Mouse (Mus musculus) monocyte, adult 2 months (primary cell): ENCODE measurements around the gene Atg10.
"Not testable (repeated sequence)": the region's sequence is repeated elsewhere in the genome, so short reads cannot be mapped to it uniquely, and the experiment has no call there.

Experiments
- DNase-seq, 2 experiments: peaks; one replicate each; pipeline ENCODE4 v3.0.0; 2022; ENCODE audit warnings: low spot score in 2 of 2, low read depth in 1 of 2

Atg10 gene

DNA sequence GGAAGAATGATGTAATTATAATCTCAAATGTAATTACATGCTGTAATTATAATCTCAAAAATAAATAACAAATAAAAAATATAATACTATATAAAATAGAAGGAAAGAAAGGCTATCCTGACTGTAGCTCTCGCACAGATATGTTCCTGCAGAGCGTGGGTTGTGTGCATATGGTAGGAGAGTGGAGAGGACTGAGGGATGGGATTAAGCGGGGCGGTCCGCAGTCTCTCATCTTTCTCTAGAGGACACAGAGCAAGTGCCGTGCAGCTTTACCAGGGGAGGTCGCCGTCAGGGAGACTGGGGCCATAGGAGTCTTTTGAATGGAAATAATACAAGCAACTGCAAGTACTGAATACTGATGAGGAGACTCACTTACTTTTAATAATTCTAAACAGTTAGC lies 263.2 kb downstream of the Atg10 start:
- DNase-seq = no peak

DNA sequence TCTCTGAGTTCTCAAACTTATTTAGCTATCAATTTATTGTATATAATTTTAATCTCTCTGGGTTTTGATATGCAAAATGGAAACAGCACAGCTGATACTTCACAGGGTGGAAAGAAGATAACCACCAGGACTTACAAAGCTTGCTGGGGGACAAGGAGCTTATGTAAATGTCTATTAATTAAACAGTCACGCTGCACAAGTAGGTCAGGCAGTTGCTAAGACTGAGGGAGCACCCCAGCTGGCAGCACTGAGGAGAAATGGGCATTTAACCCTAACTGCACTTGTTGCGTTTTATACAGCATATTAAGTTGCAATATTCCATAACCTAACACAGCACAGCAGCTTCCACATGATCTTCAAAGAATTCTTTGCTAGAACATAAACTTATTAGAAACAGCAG lies 264.9 kb downstream of the Atg10 start:
- no peak for DNase-seq

DNA sequence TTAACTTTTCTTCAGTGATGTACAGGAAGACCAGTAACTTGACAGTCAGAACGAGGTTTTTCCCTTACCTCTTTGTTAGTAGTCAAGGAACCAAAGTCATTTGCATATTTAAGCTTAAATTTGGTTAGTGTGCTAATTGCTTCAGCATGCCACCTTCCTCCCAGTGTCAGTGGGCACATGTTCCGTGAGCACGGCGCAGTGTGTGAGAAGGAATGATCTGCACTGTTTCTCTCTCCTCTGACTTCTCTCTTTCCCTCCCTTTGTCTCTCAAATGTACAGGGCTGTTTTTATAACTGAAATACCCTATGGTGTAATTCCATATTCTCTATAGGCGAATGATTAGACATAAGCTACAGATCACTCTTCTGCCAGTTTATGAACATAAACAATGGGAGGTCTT lies 284.2 kb downstream of the Atg10 start:
- no peak for DNase-seq

DNA sequence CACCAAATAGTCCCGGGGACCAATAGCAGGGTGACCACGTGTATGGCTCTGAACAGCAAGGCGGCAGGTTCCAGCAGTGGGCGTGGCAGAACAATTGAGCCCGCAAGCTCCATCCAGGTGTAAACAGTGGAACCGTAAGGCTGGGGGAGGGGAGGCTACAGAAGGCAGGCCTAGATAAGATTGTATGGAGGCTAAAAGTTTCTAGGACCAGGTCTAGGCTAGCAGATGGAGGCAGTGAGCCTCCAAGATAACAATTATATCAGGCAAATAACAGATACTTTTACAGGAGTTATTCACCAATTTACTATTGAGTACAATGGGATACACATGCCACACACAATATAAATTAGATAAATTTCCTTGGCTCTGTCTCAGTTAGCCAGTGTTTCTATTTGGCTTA lies 284.6 kb downstream of the Atg10 start:
- DNase-seq = no peak

DNA sequence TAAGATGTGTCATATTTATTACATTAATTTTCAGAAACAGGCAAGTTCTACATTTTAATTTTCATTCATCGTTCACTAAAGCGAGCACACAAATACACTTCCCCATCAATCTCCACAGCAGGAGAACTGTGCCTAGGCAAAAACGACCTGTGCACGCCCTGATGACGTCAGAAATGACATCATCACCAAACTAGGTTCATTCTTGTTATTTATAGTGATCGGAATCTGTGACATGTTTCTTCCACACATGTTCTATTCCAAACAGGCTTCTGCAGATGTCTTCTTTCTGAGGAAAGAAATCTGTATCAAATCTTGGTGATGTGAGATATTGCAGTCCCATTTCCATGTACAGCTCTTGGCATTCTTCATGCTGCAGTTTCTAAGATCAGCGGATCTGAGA lies 287.9 kb downstream of the Atg10 start:
- no peak for DNase-seq

DNA sequence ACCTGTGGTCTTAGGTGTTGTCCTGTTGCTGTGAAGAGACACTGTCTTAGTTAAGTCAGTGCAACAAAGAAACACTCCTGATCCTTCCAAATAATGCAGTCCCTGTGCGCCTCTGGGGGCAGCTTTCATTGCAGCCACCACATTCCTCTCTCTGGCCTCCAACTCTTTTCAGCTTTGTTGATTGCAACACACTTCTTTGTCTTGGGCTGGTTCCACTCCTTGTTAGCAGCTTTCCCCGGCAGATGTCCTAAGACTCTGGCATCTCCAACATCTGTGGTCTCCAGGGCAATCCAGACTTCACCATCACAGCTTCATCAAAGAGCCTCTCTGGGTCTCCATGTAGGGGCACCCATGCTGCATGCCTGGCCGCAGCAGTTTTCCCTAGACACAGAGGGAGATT lies 290.5 kb downstream of the Atg10 start:
- no peak for DNase-seq

DNA sequence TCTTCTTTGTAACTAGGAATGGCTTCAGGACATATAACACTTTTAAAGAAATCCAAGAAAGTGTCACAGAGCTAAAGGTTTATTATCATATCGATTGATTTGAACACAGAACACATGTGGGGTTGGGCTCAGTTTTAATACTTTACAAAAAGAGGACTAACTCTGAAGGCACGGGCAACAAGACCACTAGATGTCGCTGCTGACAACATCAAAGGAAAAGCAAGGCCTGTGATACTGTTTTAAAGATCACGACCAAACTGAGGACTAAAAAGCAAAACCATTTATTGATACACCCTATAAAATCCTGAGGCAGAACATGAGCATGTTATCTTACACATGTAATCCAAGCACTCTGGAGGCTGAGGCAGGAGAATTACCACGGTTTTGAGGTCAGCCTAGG lies 293.9 kb downstream of the Atg10 start:
- DNase-seq = peak in 1 of 2 experiments; percentile 36

DNA sequence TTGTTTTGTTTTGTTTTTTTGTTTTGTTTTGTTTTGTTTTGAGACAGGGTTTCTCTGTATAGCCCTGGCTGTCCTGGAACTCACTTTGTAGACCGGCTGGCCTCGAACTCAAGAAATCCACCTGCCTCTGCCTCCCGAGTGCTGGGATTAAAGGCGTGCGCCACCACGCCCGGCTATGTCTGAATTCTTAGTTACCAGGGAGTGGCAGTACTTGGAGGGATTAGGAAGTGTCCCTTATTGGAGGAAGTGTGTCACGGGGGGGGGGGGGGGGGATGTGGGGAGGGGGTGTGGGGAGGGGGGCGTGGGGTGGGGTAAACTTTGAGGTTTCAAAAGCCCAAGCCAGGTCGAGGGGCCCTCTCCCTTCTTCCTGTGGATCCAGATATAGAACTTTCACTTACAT lies 295.5 kb downstream of the Atg10 start:
- DNase-seq = not testable (repeated sequence)

DNA sequence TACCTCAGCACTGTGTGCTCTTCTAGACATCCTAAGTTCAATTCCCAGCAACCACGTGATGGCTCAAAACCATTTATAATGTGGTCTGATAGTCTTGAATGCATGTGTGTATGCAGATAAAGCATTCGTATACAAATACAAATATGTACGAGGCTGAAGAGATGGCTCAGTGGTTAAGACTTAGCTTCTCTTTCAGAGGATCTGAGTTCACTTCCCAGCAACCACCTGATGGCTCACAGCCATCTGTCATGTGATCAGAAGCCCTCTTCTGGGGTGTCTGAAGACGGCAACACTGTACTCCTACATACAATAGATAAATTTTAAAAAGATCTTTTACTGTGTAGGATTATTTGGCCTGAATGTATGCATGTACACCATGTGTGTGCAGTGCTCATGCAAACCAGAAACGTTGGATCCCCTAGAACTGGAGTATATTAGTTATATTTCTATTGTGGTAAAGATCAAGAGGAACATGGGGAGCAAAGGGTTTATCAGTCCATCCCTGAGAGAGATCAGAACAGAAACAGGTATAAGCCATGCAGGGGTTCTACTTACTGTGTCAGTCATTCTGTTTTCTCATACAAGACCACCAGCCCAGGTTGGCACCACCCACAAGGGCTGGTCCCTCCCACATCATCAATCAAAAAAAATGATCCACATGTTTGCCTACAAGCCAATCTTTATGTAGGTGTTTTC lies 296.7 kb downstream of the Atg10 start:
- DNase-seq = no peak

DNA sequence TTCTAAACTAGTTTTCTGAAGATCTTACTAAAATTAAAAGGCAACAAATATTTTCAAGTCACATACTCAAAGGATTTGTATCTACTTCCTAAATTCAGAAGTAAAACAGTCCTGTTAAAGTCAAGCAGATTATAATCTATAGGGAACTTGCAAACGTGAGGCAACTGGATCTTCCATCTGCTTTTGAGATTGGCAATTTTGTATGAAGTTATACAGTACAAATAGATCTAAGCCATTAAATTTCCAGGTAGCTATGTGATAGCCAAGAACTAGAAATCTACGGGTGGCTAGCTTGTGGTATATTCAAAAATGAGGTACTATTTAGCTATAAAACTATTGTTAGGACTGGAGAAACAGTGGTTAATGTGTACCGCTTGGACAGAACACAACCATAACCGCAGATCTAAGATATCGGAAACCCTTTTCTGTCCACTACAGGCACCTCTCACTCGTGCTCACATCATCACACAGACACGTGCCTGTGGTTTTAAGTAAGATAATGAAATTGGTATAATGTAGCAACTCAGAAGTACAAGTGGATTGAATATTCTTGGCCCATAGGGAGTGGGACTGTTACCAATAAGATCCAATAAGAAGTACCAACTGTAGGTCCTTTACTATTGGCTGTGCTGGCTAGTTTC lies 297.5 kb downstream of the Atg10 start:
- no peak for DNase-seq

DNA sequence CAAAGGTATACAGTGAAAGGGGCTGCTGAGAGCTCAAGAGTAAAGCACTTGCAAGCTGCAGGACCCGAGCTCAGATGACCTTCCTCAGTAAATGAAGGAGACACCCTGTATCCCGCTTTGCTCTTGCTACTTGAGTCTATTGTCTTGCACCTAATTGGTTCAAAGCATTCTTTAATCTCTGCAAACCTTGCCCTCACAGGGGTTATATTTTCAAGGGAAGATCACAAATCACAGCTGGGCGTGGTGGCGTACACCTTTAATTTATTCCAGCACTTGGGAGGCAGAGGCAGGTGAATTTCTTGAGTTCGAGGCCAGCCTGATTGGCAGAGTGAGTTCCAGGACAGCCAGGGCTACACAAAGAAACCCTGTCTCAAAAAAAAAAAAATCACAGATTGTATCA lies 298.6 kb downstream of the Atg10 start:
- no peak for DNase-seq

DNA sequence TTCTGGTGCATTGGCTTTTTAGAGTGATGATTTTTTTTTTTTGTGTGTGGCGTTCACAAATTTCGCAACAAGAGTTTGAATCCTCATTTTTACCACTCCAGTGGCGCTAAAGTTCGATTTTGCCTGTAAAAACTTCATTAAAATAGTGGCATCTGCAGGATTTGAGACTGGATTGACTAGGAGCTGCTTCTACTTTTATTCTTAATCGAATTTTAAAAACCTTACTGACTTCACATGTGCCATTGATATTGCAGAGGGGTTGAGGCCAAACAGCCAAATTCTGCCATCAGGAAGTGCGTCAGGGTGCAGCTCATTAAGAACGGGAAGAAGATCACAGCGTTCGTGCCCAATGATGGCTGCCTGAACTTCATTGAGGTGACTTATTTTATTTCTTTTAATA lies 299.7 kb downstream of the Atg10 start:
- no peak for DNase-seq

DNA sequence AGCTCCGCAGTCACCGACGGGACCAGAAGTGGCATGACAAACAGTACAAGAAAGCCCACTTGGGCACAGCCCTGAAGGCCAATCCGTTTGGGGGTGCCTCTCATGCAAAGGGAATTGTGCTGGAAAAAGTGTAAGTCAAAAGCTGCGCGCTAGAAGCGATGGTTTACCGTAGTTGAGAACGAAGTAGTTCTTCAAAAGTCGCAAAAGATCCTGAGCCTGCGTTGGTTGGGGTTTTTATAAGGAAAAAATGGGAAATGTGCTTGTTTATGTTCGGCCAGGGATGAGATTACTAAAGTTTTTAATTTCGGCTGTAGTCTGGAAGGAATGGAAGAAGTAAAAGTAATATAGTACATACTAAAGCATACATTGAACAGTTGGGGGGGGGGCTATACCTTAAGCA lies 300.2 kb downstream of the Atg10 start:
- DNase-seq = not testable (repeated sequence)

DNA sequence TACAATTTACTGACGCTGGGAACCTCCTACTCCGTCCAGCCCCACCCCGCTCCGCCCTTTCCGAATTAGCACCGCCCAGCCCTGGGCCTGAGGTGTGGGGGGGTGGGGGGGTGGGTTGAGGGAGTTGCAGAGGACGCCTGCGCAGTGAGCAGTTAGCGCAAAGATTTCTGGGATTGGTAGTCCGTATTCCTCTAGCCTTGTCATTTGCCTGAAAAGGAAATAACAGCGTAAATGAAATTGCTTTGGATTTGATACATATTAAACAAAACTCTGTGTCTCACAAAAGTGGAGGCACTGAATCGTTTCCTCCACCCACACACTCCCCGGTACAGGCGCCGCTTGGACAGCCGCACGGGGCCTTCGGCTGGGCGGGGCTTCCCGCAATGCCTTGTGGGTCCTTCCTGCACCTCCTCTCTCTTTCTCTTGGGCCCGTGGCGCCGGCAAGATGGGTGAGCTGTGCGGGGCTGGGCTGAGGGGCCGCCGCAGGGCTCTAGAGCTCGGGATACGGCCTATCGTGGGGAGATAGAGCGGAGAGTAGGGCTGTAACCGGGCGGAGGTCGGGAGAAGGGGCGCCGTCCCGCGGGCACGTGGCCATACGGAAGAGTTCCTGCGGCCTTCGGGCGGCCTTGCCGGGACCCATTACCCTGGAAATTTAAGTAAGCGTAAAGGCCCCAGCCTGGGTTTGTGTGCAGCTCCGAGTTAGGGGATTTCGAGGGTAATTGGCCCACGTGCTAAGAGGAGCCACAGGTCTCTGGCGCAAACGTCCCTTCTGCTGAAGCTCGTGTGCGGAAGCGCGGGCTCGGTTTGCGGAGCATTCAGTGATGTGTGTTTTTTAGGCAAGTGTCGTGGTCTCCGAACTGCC lies 300.8 kb downstream of the Atg10 start, which contains the start of gene Rps23:
Rps23 (plus strand) TSS at position 208 of the 862 bp plus-strand sequence.
- peak; percentile 61 to 86 for DNase-seq

DNA sequence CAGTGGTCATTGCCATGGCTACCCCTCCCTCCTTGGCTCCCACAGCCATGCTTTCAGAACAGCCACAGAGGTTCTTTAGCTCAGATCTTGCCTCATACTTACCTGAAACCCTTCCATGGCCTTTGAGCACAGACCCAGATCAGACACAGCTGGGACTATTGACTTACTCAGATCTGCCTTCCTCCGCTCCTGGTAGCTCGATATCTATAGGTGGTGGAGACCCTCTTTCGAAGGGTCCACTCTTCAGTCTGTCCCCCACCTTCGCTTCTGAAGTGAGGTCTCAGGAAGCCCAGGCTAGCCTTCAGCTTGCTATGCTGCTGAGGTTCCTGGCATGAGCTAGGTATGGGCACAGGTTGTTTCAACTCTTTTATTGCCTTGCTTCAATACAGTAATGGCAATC lies 309.0 kb downstream of the Atg10 start:
- DNase-seq = no peak

DNA sequence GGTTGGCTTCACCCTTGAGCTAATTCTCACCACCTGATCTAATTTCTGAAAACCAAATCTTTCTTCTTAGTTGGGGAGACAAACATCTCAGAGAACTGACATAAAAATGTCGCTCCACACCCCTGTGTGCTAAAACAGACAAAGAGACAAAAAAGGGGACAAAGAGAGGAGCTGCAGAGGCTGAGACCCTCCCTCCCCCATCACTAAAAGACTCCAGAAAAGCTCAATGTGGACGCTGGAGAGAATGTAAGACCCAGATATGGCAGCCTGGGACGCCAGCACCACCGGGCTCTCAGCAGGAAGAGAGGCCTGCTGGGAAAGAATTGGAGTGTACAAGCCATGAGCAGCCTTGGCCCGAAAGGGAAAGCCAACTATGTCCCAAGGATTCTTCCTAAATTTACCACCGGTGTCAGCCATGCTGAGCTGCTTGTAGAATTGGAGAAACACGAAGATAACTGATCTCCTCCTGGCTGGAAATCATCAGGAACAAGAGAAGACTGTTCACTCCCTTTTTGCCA lies 310.0 kb downstream of the Atg10 start:
- DNase-seq = no peak

DNA sequence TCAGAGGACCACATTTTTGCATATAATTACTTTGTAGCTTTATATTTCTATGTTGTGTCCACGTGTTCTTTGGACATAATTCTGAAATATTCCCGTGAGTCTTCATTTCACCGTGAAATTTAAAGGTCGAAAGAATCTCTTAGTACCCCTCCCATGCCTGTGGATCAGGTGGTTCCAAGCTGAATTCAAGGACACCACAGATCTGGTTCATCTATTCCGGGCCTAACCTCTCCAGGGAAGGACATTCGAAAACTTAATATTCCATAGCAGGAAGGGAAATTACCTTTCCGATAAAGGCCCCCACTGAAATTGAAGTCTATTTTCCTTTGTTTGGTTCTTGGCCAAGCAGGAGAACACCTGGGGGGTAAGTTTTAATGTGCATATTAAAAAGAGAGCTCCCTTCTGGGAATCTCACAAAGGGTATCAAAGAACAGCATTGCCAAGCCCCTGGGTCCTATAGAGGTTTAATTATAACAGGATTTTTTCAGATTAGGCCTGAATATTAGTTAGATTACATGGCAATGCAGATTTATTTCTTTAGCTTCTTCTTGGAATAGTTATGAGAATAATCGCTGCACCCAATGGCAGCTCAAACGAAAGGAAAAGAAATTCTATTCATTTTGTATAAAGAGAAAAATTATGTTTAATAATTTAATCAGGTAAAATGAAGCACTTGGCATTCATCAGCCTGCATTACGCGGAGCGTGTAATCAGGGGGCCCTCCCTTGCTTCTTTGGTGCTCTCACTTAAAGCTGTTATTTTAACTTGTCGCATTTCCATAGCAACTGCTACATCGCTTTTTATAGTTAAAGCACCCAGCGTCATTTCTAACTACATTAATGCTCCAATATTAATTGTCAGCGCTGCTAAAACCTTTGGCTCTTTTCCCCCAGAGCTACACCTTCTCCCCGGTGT lies 310.8 kb downstream of the Atg10 start:
- DNase-seq = no peak

DNA sequence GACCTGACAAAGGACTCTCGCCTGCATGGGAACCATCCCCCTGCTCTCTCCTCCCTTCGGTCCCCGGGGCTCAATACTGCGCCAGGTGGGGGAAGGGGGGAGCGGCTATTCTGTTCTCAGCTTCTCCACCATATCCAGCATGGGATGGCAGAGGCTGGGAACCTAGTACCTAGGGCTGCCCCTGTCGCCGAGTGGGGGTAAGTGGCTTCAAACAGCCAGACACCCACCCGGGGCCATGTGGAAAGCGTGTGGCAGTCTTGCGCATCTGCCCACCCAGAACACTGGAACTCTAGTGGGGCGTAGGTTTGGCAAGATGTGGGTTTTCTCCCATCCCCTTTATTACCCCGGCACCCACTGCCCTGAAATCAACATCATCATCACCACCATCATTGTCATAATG lies 316.4 kb downstream of the Atg10 start:
- DNase-seq = no peak

DNA sequence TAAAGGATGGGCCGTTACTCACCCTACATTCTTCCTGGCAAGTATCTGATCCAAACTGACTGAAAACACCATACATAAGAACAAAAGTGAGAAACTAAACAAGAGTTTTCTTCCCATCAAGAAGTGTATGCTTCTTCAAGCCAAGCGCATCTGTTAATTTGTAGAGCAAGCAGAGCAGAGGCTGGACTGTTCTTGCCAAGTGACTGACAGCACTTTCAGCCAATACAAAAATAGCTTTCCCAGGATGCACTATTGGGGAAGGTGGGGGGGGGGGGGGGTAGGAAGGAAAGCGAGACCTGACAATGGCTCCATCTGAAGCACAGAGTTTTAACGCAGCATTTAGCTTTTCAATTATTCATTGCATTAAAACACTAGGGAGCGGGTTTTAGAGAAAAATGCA lies 318.6 kb downstream of the Atg10 start, which contains the start of gene Atp6ap1l:
Atp6ap1l (minus strand) TSS at position 180 of the 400 bp plus-strand sequence.
- DNase-seq = no peak

DNA sequence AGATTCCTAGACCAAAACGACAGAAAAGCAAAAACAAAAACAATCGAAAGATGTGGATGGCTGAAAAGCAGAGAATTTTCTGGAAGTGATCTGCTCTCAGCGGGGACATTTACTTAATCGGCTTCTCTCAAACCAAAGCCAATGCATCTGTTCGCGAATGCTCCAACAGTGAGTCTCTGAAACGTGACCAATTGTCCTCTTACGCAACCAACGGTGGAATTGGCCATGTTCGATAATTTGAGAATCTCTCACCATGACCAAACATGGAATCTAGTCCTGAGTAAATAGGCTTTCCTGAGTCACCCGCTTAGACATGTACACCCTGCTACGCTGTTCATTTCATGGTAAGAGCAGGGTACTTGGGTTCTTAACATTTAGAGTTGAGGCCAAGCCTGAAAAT lies 326.9 kb downstream of the Atg10 start:
- no peak for DNase-seq

DNA sequence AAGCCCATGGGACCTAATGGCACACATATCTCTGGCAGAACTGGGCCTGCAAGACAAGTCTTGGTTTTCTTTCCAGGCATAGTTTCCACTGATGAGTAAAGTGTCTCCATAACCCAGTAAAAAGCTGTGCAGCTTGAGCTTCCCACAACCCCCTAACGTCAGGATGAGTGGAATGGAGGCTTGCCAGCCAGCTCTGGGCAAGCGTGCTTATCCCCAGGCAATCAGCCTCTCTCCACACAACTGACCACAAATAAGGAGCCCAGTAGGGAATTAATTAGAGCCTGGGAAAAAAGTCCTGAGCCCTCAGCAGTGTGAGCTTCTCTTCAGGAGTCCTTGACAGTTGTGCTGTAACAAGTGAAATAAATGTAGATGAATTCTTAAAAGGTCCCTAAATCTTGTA lies 327.7 kb downstream of the Atg10 start:
- no peak for DNase-seq
